Mouse (Mus musculus): ENCODE data around the gene Acot4. TPM values are rescaled to one million over a fixed set of nuclear protein-coding genes. Genes with fewer than 3 reads are reported as not detected.
"Not testable (repeated sequence)": the region's sequence is repeated elsewhere in the genome, so short reads cannot be mapped to it uniquely, and the experiment has no call there.

Gene Acot4
- polyA plus RNA-seq (2014; fragmentation: Nextera tagmentation; extraction: Ambion mirVana), result 0.18 and 0.62 TPM in 2 replicates

DNA sequence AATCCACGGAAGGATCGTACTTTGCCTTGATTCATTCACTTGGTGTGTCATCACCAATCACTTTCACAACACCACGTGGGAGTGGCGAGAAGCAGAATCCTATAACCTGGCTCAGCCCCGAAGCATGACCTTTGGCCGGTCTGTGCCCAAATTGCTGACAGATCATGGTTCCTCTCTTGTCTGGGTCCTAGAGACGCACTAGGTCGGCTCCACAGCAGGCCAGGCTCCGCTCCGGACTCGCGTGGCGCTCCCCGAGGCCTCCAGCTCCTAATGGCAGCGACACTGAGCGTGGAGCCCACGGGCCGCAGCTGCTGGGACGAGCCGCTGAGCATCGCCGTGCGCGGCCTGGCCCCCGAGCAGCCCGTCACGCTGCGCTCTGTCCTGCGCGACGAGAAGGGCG lies at the start of gene Acot4:
Acot4 (plus strand) TSS at position 139 of the 400 bp plus-strand sequence.
- DNase-seq, result peak; percentile 33
- Histone ChIP-seq H3K4me3 (replicated peaks; ENCODE audit: low read depth, low read length) (peak within 1 kb of the TSS; percentile 43), H3K4me2 (ENCODE audit: low read length) (peak within 1 kb of the TSS; percentile 58), H3K9ac (replicated peaks; ENCODE audit: low read length) (peak within 1 kb of the TSS; percentile 51)
- ATAC-seq (ENCODE audit: low FRiP score, low TSS enrichment); H3K27me3 ChIP-seq (ENCODE audit: control insufficient read depth, insufficient read depth, low read length); H3K9me3 ChIP-seq (ENCODE audit: control insufficient read depth, low read length); H3K4me1 ChIP-seq (ENCODE audit: control insufficient read depth, insufficient read depth, low read length); H3K27ac ChIP-seq (replicated peaks; ENCODE audit: low read depth, low read length); H3K36me3 ChIP-seq (ENCODE audit: control insufficient read depth, insufficient read depth, low read length): not testable (repeated sequence)
- WGBS, result 6% methylated on average over 32 of the region's 32 CpGs

DNA sequence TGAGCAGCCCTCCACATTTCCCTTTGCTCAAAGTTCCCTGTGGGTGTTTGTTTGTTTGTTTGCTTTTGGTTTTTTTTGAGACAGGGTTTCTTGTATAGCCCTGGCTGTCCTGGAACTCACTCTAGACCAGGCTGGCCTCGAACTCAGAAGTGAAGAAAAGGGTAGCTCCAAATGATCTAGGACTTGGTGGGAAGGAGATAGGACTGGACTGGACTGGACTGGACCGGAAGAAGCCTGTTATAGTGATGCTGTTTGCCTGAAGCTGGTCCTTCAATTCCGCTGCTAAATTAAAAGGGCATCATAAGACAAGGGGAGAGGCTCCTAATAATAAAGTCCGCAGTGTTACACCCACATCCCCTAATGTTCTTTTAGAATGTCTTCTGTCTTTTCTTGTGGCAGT lies 49.7 kb upstream of the Acot4 start:
- 74% methylated on average over 4 of the region's 4 CpGs for WGBS
- peak overlapping the region; percentile 55 for H3K4me3 ChIP-seq (replicated peaks; ENCODE audit: low read depth, low read length)
- peak overlapping the region; percentile 68; the same call in 1 of the 2 replicates for H3K9ac ChIP-seq (replicated peaks; ENCODE audit: low read length)
- no peak for DNase-seq
- ATAC-seq (ENCODE audit: low FRiP score, low TSS enrichment), result no peak
- H3K36me3 ChIP-seq (ENCODE audit: control insufficient read depth, insufficient read depth, low read length), result no peaks in the 10 kb centered on the region
- peak overlapping the region; percentile 63 for H3K4me2 ChIP-seq (ENCODE audit: low read length)
- no peaks in the 10 kb centered on the region for H3K9me3 ChIP-seq (ENCODE audit: control insufficient read depth, low read length)
- H3K4me1 ChIP-seq (ENCODE audit: control insufficient read depth, insufficient read depth, low read length), result peaks cover 4% of the 10 kb centered on the region; the same call in 1 of the 2 replicates
- peak overlapping the region; percentile 89; the same call in 1 of the 2 replicates for H3K27ac ChIP-seq (replicated peaks; ENCODE audit: low read depth, low read length)
- H3K27me3 ChIP-seq (ENCODE audit: control insufficient read depth, insufficient read depth, low read length), result no peaks in the 10 kb centered on the region

DNA sequence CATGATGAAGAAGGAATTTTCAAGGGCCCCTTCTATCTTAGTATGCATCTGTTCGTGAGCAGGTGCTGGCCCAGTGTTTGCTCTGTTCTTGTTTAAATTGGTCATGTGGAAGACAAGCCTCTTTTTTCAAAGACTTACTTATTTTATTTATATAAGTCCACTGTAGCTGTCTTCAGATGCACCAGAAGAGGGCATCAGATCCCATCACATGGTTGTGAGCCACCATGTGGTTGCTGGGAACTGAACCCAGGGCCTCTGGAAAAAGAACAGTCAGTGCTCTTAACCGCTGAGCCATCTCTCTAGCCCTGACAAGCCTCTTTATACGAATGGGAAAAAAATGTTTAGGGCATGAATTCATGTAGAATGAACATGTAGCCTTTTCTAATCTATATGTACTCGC lies 48.8 kb upstream of the Acot4 start:
- DNase-seq (no peak), ATAC-seq (ENCODE audit: low FRiP score, low TSS enrichment) (no peak)
- H3K9ac ChIP-seq (replicated peaks; ENCODE audit: low read length), result no peak overlapping the region
- H3K4me2 ChIP-seq (ENCODE audit: low read length), result no peak overlapping the region
- no peaks in the 10 kb centered on the region for H3K27me3 ChIP-seq (ENCODE audit: control insufficient read depth, insufficient read depth, low read length)
- 97% methylated on average over 4 of the region's 4 CpGs for WGBS
- no peaks in the 10 kb centered on the region for H3K9me3 ChIP-seq (ENCODE audit: control insufficient read depth, low read length)
- peaks cover 4% of the 10 kb centered on the region; the same call in 1 of the 2 replicates for H3K4me1 ChIP-seq (ENCODE audit: control insufficient read depth, insufficient read depth, low read length)
- H3K36me3 ChIP-seq (ENCODE audit: control insufficient read depth, insufficient read depth, low read length), result no peaks in the 10 kb centered on the region
- H3K4me3 ChIP-seq (replicated peaks; ENCODE audit: low read depth, low read length), result no peak overlapping the region
- no peak overlapping the region for H3K27ac ChIP-seq (replicated peaks; ENCODE audit: low read depth, low read length)

DNA sequence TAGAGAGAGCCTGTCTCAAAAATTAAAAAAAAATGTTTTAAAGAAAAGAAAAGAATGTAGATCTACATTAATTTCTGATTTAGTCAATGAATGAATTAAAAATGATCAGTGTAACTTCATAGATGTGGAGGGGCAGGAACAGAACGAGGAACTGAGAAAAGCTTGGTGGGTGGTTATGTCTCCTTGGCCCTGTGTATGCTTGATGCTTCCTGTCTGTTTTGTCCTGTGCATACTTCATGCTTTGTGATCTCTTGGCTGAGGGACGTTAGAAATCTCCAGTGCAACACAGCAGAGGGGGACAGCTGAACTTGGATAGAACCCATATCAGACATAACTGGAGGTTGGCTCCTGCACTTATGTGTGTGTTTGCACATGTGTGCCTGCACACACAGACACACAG lies 41.0 kb upstream of the Acot4 start:
- Histone ChIP-seq H3K9ac (replicated peaks; ENCODE audit: low read length) (no peak overlapping the region), H3K4me2 (ENCODE audit: low read length) (no peak overlapping the region), H3K27me3 (ENCODE audit: control insufficient read depth, insufficient read depth, low read length) (no peaks in the 10 kb centered on the region), H3K4me1 (ENCODE audit: control insufficient read depth, insufficient read depth, low read length) (no peaks in the 10 kb centered on the region), H3K4me3 (replicated peaks; ENCODE audit: low read depth, low read length) (no peak overlapping the region), H3K27ac (replicated peaks; ENCODE audit: low read depth, low read length) (no peak overlapping the region), H3K9me3 (ENCODE audit: control insufficient read depth, low read length) (no peaks in the 10 kb centered on the region), H3K36me3 (ENCODE audit: control insufficient read depth, insufficient read depth, low read length) (no peaks in the 10 kb centered on the region)
- DNase-seq, result no peak
- WGBS, result 57% methylated on average over 2 of the region's 2 CpGs
- no peak for ATAC-seq (ENCODE audit: low FRiP score, low TSS enrichment)

DNA sequence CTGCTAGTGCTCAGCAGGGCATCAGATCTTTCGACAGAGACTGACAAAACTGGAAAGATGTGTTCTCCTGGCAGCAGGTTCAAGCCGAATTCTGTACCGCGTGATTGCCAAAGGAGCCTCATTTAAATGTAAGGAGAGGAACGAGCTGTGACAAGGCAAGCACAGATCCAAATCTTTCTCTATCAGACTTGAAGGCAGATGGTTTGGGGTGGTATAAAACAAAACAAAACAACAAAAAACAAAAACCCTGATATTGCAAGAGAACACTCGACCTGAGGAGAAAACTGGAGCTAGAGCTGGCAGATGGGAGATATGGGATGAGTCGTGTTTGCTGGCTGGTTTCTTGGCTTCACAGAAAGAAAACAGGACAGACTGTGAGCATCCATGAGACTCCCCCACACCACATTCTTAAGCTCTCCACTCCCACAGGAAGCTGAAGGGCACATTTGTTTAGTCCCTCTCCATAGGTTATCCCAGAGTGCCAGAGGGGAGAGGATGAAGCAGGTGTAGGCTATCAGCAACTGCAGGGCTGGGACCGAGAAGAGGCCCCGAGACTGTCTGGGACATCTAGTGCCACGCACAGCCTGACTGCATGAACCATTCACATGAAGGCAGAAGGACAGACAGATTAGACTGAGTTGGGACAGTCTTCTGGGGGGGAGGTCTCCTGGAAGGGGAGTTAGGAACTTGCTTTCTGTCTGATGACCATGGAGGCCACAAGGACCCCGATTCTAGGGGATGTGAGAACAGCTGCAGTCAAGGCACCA lies 39.7 kb upstream of the Acot4 start:
- Histone ChIP-seq H3K4me2 (ENCODE audit: low read length) (no peak overlapping the region), H3K4me1 (ENCODE audit: control insufficient read depth, insufficient read depth, low read length) (no peaks in the 10 kb centered on the region), H3K27me3 (ENCODE audit: control insufficient read depth, insufficient read depth, low read length) (no peaks in the 10 kb centered on the region), H3K36me3 (ENCODE audit: control insufficient read depth, insufficient read depth, low read length) (no peaks in the 10 kb centered on the region), H3K9me3 (ENCODE audit: control insufficient read depth, low read length) (no peaks in the 10 kb centered on the region), H3K27ac (replicated peaks; ENCODE audit: low read depth, low read length) (no peak overlapping the region), H3K4me3 (replicated peaks; ENCODE audit: low read depth, low read length) (no peak overlapping the region), H3K9ac (replicated peaks; ENCODE audit: low read length) (no peak overlapping the region)
- ATAC-seq (ENCODE audit: low FRiP score, low TSS enrichment), result no peak
- WGBS, result 65% methylated on average over 11 of the region's 11 CpGs
- DNase-seq, result no peak

DNA sequence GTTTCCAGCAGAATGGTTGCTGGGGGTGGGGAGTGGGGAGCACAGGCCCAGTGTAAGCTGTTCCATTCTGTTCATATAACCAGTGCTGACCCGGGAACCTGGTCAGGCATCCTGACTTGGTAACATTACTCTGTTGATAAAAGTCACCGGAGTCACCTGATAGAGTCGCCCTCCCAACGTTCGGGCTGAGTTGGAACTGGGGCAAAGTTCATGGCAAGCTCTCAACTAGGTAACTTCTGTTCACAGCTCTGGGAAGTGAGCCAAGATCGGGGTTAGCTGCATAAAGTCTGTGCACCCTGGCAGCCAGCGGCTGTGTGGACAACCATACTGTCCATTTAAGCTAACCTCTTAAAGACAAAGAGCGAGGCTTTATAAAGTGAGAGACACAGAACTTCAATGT lies 38.9 kb upstream of the Acot4 start:
- not testable (repeated sequence) for H3K27me3 ChIP-seq (ENCODE audit: control insufficient read depth, insufficient read depth, low read length); H3K36me3 ChIP-seq (ENCODE audit: control insufficient read depth, insufficient read depth, low read length); H3K4me1 ChIP-seq (ENCODE audit: control insufficient read depth, insufficient read depth, low read length); H3K9ac ChIP-seq (replicated peaks; ENCODE audit: low read length); H3K9me3 ChIP-seq (ENCODE audit: control insufficient read depth, low read length); H3K27ac ChIP-seq (replicated peaks; ENCODE audit: low read depth, low read length); H3K4me2 ChIP-seq (ENCODE audit: low read length); H3K4me3 ChIP-seq (replicated peaks; ENCODE audit: low read depth, low read length); ATAC-seq (ENCODE audit: low FRiP score, low TSS enrichment)
- 78% methylated on average over 8 of the region's 8 CpGs for WGBS
- DNase-seq, result peak; percentile 31

DNA sequence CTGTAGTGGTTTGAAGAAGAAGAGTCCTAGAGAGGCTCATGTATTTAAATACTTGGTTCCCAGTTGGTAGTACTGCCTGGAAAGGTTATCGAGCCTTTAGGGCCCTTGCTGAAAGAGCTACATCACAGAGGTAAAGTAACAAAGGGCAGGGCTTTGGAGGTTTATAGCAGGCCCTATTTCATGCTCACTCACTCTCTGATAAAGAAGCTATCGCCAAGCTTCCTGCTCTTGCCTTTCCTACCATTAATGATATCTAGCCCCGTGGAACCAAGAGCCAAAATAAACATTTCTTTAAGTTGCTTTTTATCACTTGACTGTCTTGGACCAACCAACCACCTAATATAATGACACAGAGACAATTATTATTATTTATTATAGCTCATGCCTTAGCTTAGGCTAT lies 37.8 kb upstream of the Acot4 start:
- Histone ChIP-seq H3K36me3 (ENCODE audit: control insufficient read depth, insufficient read depth, low read length) (no peaks in the 10 kb centered on the region), H3K9ac (replicated peaks; ENCODE audit: low read length) (no peak overlapping the region), H3K27me3 (ENCODE audit: control insufficient read depth, insufficient read depth, low read length) (no peaks in the 10 kb centered on the region), H3K4me1 (ENCODE audit: control insufficient read depth, insufficient read depth, low read length) (no peaks in the 10 kb centered on the region), H3K4me3 (replicated peaks; ENCODE audit: low read depth, low read length) (no peak overlapping the region), H3K9me3 (ENCODE audit: control insufficient read depth, low read length) (no peaks in the 10 kb centered on the region), H3K4me2 (ENCODE audit: low read length) (no peak overlapping the region), H3K27ac (replicated peaks; ENCODE audit: low read depth, low read length) (no peak overlapping the region)
- DNase-seq (no peak), ATAC-seq (ENCODE audit: low FRiP score, low TSS enrichment) (no peak)
- WGBS, result 91% methylated on average over 3 of the region's 3 CpGs

DNA sequence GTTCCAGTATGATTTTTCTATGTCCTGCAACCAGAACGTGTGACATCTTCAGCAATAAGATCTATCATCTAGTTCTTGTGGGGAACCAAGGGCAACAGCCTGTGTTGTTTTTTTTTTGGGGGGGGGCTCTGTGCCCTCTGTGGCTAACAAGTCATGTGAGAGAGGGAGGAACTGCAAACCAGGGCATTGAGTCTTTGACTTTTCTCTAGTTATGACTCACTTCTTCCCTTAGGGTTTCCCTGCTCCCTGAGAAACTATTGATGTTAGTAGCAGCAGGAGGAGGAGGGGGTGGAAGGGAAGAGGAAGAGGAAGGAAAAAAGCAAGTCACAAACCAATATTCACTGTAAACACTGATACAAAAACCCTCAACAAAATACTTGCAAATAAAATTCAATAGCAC lies 34.3 kb upstream of the Acot4 start:
- H3K27me3 ChIP-seq (ENCODE audit: control insufficient read depth, insufficient read depth, low read length), result no peaks in the 10 kb centered on the region
- no peaks in the 10 kb centered on the region for H3K36me3 ChIP-seq (ENCODE audit: control insufficient read depth, insufficient read depth, low read length)
- H3K4me1 ChIP-seq (ENCODE audit: control insufficient read depth, insufficient read depth, low read length), result no peaks in the 10 kb centered on the region
- no peak for DNase-seq
- H3K27ac ChIP-seq (replicated peaks; ENCODE audit: low read depth, low read length), result no peak overlapping the region
- no peak overlapping the region for H3K4me2 ChIP-seq (ENCODE audit: low read length)
- no peak for ATAC-seq (ENCODE audit: low FRiP score, low TSS enrichment)
- H3K4me3 ChIP-seq (replicated peaks; ENCODE audit: low read depth, low read length), result no peak overlapping the region
- H3K9me3 ChIP-seq (ENCODE audit: control insufficient read depth, low read length), result no peaks in the 10 kb centered on the region
- no peak overlapping the region for H3K9ac ChIP-seq (replicated peaks; ENCODE audit: low read length)
- 95% methylated on average over 1 of the region's 1 CpGs for WGBS

DNA sequence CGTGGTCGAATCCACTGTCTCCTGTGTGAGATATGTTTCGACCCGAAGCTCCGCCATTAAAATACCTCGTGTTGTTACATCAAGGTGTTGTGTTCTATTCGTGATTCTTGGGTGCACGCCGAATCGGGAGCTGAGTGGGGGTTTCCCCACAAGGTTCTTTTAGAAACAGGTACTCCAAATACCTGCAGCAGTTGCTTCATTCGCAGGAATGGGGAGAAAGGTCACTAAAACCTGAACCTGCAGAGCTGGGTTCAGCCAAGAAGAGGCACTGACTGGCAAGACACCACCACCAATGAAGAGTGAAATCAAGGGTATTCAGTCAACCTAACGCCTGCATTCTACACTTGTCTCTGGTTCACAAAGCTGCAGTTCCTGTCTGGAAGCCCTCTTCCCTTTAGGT lies 29.9 kb upstream of the Acot4 start:
- H3K27me3 ChIP-seq (ENCODE audit: control insufficient read depth, insufficient read depth, low read length), result no peaks in the 10 kb centered on the region
- peak overlapping the region; percentile 67 for H3K27ac ChIP-seq (replicated peaks; ENCODE audit: low read depth, low read length)
- H3K9ac ChIP-seq (replicated peaks; ENCODE audit: low read length), result no peak overlapping the region
- H3K4me1 ChIP-seq (ENCODE audit: control insufficient read depth, insufficient read depth, low read length), result peaks cover 17% of the 10 kb centered on the region
- no peak for ATAC-seq (ENCODE audit: low FRiP score, low TSS enrichment)
- 0 out of 2 replicates have a peak overlapping the region, but pooled peaks have one; percentile 56 for H3K4me2 ChIP-seq (ENCODE audit: low read length)
- H3K36me3 ChIP-seq (ENCODE audit: control insufficient read depth, insufficient read depth, low read length), result no peaks in the 10 kb centered on the region
- H3K4me3 ChIP-seq (replicated peaks; ENCODE audit: low read depth, low read length), result no peak overlapping the region
- 90% methylated on average over 12 of the region's 12 CpGs for WGBS
- no peaks in the 10 kb centered on the region for H3K9me3 ChIP-seq (ENCODE audit: control insufficient read depth, low read length)
- no peak for DNase-seq

Data from midbrain, embryonic 14.5 days (tissue).